Mouse (Mus musculus): ENCODE measurements around the gene Phf14. TPM values are rescaled to one million over a fixed set of nuclear protein-coding genes. Genes with fewer than 3 reads are reported as not detected.
A peak's percentile ranks its signal among the peaks of the same experiment; 100 is the strongest.
"Not testable (repeated sequence)": the region's sequence is repeated elsewhere in the genome, so short reads cannot be mapped to it uniquely, and the experiment has no call there.

Phf14 gene
- polyA plus RNA-seq, 1 experiment from 2014 or later: 64.9 TPM

DNA sequence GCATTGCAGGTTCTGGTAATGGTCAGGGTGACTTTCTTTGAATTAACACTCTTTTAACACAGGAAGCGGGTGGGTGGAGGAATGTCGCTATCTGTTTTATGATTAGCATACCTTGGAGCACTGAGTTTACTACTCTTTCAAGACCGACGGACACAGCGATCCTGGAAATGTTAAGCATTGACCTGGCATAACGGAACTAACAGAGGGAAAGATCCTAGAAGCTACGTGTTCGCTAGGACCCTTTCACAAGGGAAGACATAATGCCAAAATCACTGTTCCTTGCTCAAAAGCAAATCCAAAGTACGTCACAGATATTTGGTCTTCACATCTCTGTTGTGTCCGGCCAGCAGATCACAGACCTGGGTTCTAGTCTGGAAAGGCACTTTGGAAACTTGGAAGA, 199.7 kb downstream of the Phf14 start:
- Histone ChIP-seq H3K27ac (no peak overlapping the region), H3K9me3 (no peaks in the 10 kb centered on the region), H3K36me3 (no peaks in the 10 kb centered on the region), H3K9ac (no peak overlapping the region), H3K4me3 (replicated peaks) (no peak overlapping the region), H3K27me3 (replicated peaks) (no peaks in the 10 kb centered on the region), H3K4me1 (no peaks in the 10 kb centered on the region), H3K4me2 (no peak overlapping the region)
- WGBS: 61% methylated on average over 10 of the region's 10 CpGs
- no peak for ATAC-seq (ENCODE audit: insufficient read depth, low FRiP score, low read depth)

DNA sequence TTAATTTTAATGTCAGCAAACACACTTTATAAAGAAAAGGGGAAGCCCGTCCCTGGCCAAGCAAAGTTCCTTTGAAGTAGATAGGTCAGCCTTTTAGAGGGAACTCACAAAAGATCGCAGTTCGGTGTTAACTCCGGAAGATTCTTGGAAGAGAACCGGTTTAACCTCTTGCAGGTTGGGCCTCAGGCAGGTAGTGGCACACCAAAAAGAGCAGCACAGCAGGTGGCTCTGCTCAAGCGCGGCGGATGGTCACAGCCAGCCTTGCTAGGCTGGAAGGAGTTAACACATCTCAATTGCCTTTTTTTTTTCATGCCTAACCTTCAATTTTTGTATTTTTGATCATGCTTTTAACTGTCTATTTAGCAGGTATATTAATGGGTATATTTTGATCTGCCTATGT, 200.2 kb downstream of the Phf14 start:
- no peak overlapping the region for H3K4me2 ChIP-seq
- H3K4me3 ChIP-seq (replicated peaks): no peak overlapping the region
- no peak for ATAC-seq (ENCODE audit: insufficient read depth, low FRiP score, low read depth)
- no peak overlapping the region for H3K9ac ChIP-seq
- H3K27me3 ChIP-seq (replicated peaks): no peaks in the 10 kb centered on the region
- H3K27ac ChIP-seq: no peak overlapping the region
- 23% methylated on average over 8 of the region's 8 CpGs for WGBS
- H3K36me3 ChIP-seq: no peaks in the 10 kb centered on the region
- no peaks in the 10 kb centered on the region for H3K4me1 ChIP-seq
- H3K9me3 ChIP-seq: no peaks in the 10 kb centered on the region

GRCm38 (mm10) chr6:12116926-12117818, 209.6 kb downstream of the Phf14 start:
- no peak for ATAC-seq (ENCODE audit: insufficient read depth, low FRiP score, low read depth)
- H3K4me1 ChIP-seq: 0 out of 2 replicates have a peak, but pooled peaks cover 6% of the 10 kb centered on the region
- H3K9me3 ChIP-seq: no peaks in the 10 kb centered on the region
- no peak overlapping the region for H3K9ac ChIP-seq
- H3K4me2 ChIP-seq: no peak overlapping the region
- WGBS: 34% methylated on average over 11 of the region's 11 CpGs
- no peak overlapping the region for H3K4me3 ChIP-seq (replicated peaks)
- H3K27me3 ChIP-seq (replicated peaks): no peaks in the 10 kb centered on the region
- no peaks in the 10 kb centered on the region for H3K36me3 ChIP-seq
- no peak overlapping the region for H3K27ac ChIP-seq

DNA sequence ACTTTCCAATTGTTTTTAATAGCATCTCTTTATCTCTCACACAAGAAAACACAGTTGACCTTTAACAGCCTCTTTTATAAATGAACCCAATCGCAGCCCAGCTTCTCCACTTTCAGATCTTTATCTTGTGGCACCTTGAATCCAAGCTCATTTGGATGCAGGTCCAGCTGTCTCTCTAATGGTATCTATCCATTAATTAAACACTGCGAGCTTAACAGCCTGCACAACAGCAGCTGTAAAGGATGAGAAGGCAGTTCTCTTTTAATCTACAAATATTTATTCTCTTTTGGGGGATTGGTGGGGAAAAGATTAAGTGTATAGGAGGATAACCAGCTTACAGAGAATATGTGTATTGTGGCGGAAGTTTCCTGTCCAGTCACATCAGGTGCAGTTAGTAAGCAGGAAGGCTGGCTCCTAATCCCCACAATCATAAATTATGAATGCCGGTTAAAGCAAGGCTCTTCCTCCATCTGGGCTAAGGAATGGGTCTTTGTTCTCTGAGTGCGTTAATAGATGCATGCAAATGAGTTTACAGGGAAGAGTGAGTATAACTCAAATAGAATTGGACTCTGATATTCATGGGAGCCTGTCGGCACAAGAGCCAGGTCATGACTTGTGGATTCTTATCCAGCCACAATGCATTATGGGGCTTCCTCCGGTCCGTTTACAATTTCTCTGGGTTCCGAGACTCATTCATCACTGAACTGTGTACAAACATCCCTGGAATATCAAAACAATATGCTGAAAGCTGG, 210.4 kb downstream of the Phf14 start:
- Histone ChIP-seq H3K4me2 (no peak overlapping the region), H3K4me3 (replicated peaks) (no peak overlapping the region), H3K27me3 (replicated peaks) (no peaks in the 10 kb centered on the region), H3K27ac (no peak overlapping the region), H3K9ac (no peak overlapping the region), H3K9me3 (no peaks in the 10 kb centered on the region), H3K36me3 (no peaks in the 10 kb centered on the region), H3K4me1 (0 out of 2 replicates have a peak, but pooled peaks cover 6% of the 10 kb centered on the region)
- WGBS: 22% methylated on average over 9 of the region's 9 CpGs
- no peak for ATAC-seq (ENCODE audit: insufficient read depth, low FRiP score, low read depth)

DNA sequence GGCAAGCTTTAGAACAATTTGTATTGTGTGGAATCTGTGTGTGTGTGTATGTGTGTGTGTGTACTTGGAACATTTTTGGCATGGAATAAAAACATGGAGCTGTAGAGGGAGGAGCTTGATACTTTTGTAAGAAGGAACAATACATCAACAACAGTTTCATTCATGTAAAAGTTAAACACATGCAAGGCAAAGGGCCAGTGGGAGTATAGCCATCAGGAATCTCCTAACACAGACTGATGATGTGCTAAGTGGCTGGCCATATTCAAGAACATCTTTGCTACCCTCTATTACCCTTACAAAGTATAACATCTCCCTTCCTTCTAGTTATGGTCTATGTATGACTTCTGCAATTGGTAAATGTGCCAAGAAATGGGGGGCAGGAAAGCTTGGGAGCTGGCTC, 215.2 kb downstream of the Phf14 start:
- Histone ChIP-seq H3K9me3 (no peaks in the 10 kb centered on the region), H3K36me3 (no peaks in the 10 kb centered on the region), H3K9ac (no peak overlapping the region), H3K27me3 (replicated peaks) (no peaks in the 10 kb centered on the region), H3K4me2 (no peak overlapping the region), H3K27ac (no peak overlapping the region), H3K4me3 (replicated peaks) (no peak overlapping the region), H3K4me1 (0 out of 2 replicates have a peak, but pooled peaks cover under 1% of the 10 kb centered on the region)
- ATAC-seq (ENCODE audit: insufficient read depth, low FRiP score, low read depth): no peak

- Histone ChIP-seq H3K27me3 (replicated peaks) (no peaks in the 10 kb centered on the region), H3K4me3 (replicated peaks) (no peak overlapping the region), H3K9ac (no peak overlapping the region), H3K4me2 (peak overlapping the region; percentile 16; the same call in 1 of the 2 replicates), H3K27ac (no peak overlapping the region), H3K36me3 (no peaks in the 10 kb centered on the region), H3K9me3 (no peaks in the 10 kb centered on the region), H3K4me1 (no peaks in the 10 kb centered on the region)
- WGBS: 30% methylated on average over 17 of the region's 17 CpGs
- peak; percentile 73; the same call in 1 of the 2 replicates for ATAC-seq (ENCODE audit: insufficient read depth, low FRiP score, low read depth)
These were observed 217.6 kb downstream of the Phf14 start for GRCm38 (mm10) chr6:12125031-12125803.

GRCm38 (mm10) chr6:12126601-12127000, 219.0 kb downstream of the Phf14 start:
- 59% methylated on average over 7 of the region's 7 CpGs for WGBS
- not testable (repeated sequence) for H3K9me3 ChIP-seq; H3K27me3 ChIP-seq (replicated peaks); H3K27ac ChIP-seq; H3K4me1 ChIP-seq; H3K9ac ChIP-seq; ATAC-seq (ENCODE audit: insufficient read depth, low FRiP score, low read depth); H3K4me3 ChIP-seq (replicated peaks); H3K4me2 ChIP-seq; H3K36me3 ChIP-seq

- no peak overlapping the region for H3K9ac ChIP-seq
- H3K4me1 ChIP-seq: no peaks in the 10 kb centered on the region
- no peaks in the 10 kb centered on the region for H3K27me3 ChIP-seq (replicated peaks)
- H3K36me3 ChIP-seq: no peaks in the 10 kb centered on the region
- H3K4me3 ChIP-seq (replicated peaks): no peak overlapping the region
- 79% methylated on average over 4 of the region's 4 CpGs for WGBS
- no peak overlapping the region for H3K27ac ChIP-seq
- no peak overlapping the region for H3K4me2 ChIP-seq
- H3K9me3 ChIP-seq: no peaks in the 10 kb centered on the region
- ATAC-seq (ENCODE audit: insufficient read depth, low FRiP score, low read depth): no peak
These were observed 219.7 kb downstream of the Phf14 start for GRCm38 (mm10) chr6:12127287-12127686.

Other genes starting within 250 kb of the Phf14 start
- gene Ndufa4, start 312 bp upstream of the Phf14 start, polyA plus RNA-seq (2015; fragmentation: Nextera tagmentation; extraction: Ambion mirVana): 980 and 987 TPM in 2 replicates

Measured in stomach, embryonic 15.5 days (tissue).